Mouse (Mus musculus) liver, embryonic 11.5 days (tissue): ENCODE data around the gene Dhrs13. TPM values are rescaled to one million over a fixed set of nuclear protein-coding genes. Genes with fewer than 3 reads are reported as not detected.

ENCODE experiments used
- ATAC-seq: fragments of 200-750 bp; cut with Nextera tagmentation; replicated peaks from 2 replicates; pipeline ENCODE4 v1.8.0; 2017; ENCODE audit warnings: moderate number of reproducible peaks, mild to moderate bottlenecking, moderate TSS enrichment, moderate library complexity; ENCODE audit not compliant: low FRiP score
- DNase-seq: peaks from one replicate; pipeline ENCODE4 v3.0.0-alpha.2; 2017; ENCODE audit warnings: low spot score
- H3K27ac ChIP-seq: fragments of 300-500 bp; sonication (generic); 2 replicates; pipeline ENCODE4 v1.5.1; 2014; ENCODE audit warnings: mild to moderate bottlenecking, low read depth, low read length, control low read depth
- H3K27me3 ChIP-seq: fragments of 300-500 bp; sonication (generic); replicated peaks from 2 replicates; pipeline ENCODE4 v1.6.1; 2014; ENCODE audit warnings: low read length, mixed read lengths; ENCODE audit not compliant: control insufficient read depth, insufficient read depth
- H3K36me3 ChIP-seq: fragments of 300-500 bp; sonication (generic); 2 replicates; pipeline ENCODE4 v1.6.1; 2014; ENCODE audit warnings: mild to moderate bottlenecking, low read length, moderate library complexity, mixed read lengths; ENCODE audit not compliant: control insufficient read depth, insufficient read depth
- H3K4me1 ChIP-seq: fragments of 300-500 bp; sonication (generic); replicated peaks from 2 replicates; pipeline ENCODE4 v1.6.1; 2014; ENCODE audit warnings: low read length, mixed read lengths; ENCODE audit not compliant: control insufficient read depth, insufficient read depth
- H3K4me2 ChIP-seq: fragments of 300-500 bp; sonication (generic); 2 replicates; pipeline ENCODE4 v1.6.1; 2014; ENCODE audit warnings: mild to moderate bottlenecking, control low read depth, moderate library complexity
- H3K4me3 ChIP-seq: fragments of 300-500 bp; sonication (generic); 2 replicates; pipeline ENCODE4 v1.5.1; 2014; ENCODE audit warnings: low read depth, low read length, control low read depth
- H3K9ac ChIP-seq: fragments of 300-500 bp; sonication (generic); 2 replicates; pipeline ENCODE4 v1.6.1; 2014; ENCODE audit warnings: low read depth, low read length, control low read depth
- H3K9me3 ChIP-seq: fragments of 300-500 bp; sonication (generic); 2 replicates; pipeline ENCODE4 v1.6.1; 2016; ENCODE audit warnings: low read length, inconsistent platforms, mixed read lengths; ENCODE audit not compliant: control insufficient read depth
- WGBS: fragments of 180-500 bp; shearing (Covaris S2); extraction: QIAGEN DNeasy Blood & Tissue Kit; methylation state at CpG from one replicate; pipeline ENCODE4 v1.1.7; 2014; 5-methylcytosine and 5-hydroxymethylcytosine counted together
- polyA plus RNA-seq: library from polyadenylated mRNA; unstranded; fragments of >200 nt; fragmentation: Nextera tagmentation; extraction: Ambion mirVana; gene quantifications from 2 replicates; pipeline ENCODE4 v1.2.1, GENCODE M21; 2014

The Dhrs13 gene
- polyA plus RNA-seq, 1 experiment from 2014 or later: 23.8 TPM

DNA sequence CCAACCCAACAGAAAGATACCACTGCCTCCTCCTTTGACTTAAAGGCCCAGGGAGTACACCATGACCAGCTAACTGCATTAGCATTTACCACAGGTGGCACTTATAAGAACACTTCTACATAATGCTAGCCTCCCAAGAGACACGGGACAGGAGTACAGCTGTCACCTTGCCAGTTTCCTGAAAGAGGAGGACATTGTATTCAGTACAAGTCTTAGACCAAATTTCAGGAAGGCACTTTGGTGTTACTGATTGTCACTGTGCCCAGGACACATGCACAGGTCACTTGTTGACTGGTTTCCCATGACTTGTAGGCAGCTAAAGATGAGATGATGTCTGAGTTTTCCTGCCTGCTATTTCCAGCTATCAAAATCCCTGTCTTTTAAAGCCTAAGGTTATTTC lies 36.5 kb upstream of the Dhrs13 start:
- ATAC-seq (no peak), DNase-seq (no peak)
- H3K27me3 ChIP-seq: no peaks in the 10 kb centered on the region
- no peak overlapping the region for H3K9ac ChIP-seq
- 79% methylated on average over 1 of the region's 1 CpGs for WGBS
- H3K4me3 ChIP-seq: no peak overlapping the region
- peaks cover 14% of the 10 kb centered on the region for H3K36me3 ChIP-seq
- no peak overlapping the region for H3K4me2 ChIP-seq
- H3K4me1 ChIP-seq: no peaks in the 10 kb centered on the region
- no peaks in the 10 kb centered on the region for H3K9me3 ChIP-seq
- no peak overlapping the region for H3K27ac ChIP-seq

DNA sequence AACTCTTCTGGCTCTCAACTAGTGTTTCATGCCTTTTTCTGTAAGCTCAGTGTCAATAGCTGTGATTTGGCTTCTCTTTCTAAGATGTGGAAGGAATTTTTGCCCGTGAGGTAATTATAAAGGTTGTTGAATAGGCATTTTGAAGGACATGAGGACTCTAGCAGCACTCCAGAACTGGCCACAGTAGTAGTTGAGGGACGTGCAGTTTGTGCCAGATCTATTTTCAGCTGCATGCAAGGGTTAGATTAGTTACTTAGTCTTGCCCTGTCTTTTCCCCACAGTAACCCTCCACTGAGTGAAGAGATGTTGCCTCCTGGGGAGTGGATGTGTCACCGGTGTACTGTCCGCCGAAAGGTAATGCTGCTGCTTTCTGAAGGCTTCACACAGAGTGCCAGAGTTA lies 25.6 kb upstream of the Dhrs13 start:
- H3K4me1 ChIP-seq: peaks cover 3% of the 10 kb centered on the region; the same call in 1 of the 2 replicates
- no peak overlapping the region for H3K27ac ChIP-seq
- DNase-seq (no peak), ATAC-seq (no peak)
- H3K36me3 ChIP-seq: peaks cover 40% of the 10 kb centered on the region
- 92% methylated on average over 5 of the region's 5 CpGs for WGBS
- no peak overlapping the region for H3K4me2 ChIP-seq
- no peaks in the 10 kb centered on the region for H3K9me3 ChIP-seq
- H3K9ac ChIP-seq: no peak overlapping the region
- no peaks in the 10 kb centered on the region for H3K27me3 ChIP-seq
- no peak overlapping the region for H3K4me3 ChIP-seq

DNA sequence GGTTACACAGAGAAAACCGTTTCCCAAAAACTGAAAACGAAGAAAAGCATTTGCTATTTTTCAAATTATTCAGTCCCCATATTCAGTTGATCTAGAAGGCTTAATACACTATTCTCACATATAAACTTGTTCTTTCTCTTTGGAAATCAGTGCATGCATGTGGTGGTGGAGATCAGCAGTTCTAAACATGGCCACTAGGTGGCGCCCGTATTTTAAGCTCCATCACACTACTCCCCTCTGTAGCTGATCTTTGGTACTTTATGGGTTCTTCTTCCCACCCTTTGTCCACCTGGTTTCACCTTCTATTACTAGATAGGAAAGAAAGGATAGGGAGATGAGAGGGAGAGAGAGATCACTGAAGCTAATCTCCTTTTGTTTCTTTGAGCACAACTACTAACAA lies 12.4 kb upstream of the Dhrs13 start:
- Histone ChIP-seq H3K9me3 (no peaks in the 10 kb centered on the region), H3K4me2 (no peak overlapping the region), H3K36me3 (peaks cover 72% of the 10 kb centered on the region), H3K4me1 (no peaks in the 10 kb centered on the region; the same call in 1 of the 2 replicates), H3K4me3 (no peak overlapping the region), H3K27me3 (no peaks in the 10 kb centered on the region), H3K27ac (no peak overlapping the region), H3K9ac (no peak overlapping the region)
- ATAC-seq (peak; percentile 61; the same call in 1 of the 2 replicates), DNase-seq (peak; percentile 55)
- WGBS: 14% methylated on average over 4 of the region's 4 CpGs

DNA sequence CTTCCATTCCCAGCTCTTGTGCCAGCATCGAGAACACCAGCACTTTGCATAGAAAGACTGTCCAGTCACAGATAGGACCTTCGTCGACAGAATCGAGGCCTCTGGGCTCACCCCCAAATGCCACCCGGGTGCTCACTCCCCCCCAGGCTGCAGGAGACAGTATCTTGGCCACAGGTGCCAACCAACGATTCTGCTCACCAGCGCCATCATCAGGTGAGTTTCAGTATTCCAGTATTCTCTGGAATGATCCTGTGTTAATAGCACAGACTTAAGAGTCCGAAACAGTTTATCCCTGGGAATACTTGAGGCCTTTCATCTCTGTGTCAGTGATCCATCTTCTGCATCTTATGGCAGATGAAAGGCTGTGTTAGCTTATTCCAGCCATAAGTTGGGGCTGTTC lies 8.5 kb upstream of the Dhrs13 start:
- Histone ChIP-seq H3K4me3 (no peak overlapping the region), H3K9ac (no peak overlapping the region), H3K4me2 (no peak overlapping the region), H3K27me3 (no peaks in the 10 kb centered on the region), H3K4me1 (no peaks in the 10 kb centered on the region; the same call in 1 of the 2 replicates), H3K27ac (no peak overlapping the region), H3K36me3 (peaks cover 65% of the 10 kb centered on the region), H3K9me3 (no peaks in the 10 kb centered on the region)
- WGBS: 79% methylated on average over 8 of the region's 8 CpGs
- ATAC-seq (no peak), DNase-seq (no peak)

DNA sequence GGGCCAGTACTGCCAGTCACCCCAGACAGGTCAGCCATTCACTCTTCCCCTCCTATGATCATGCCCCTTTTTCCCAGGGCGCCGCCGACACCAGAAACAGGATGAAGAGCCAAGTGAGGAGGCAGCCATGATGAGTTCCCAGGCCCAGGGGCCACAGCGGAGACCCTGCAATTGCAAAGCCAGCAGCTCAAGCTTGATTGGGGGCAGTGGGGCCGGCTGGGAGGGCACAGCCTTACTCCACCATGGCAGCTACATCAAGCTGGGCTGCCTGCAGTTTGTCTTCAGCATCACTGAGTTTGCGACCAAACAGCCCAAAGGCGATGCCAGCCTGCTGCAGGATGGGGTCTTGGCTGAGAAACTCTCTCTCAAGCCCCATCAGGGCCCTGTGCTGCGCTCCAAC lies 2.8 kb upstream of the Dhrs13 start:
- H3K27me3 ChIP-seq: no peaks in the 10 kb centered on the region
- WGBS: 86% methylated on average over 8 of the region's 8 CpGs
- H3K4me1 ChIP-seq: peaks cover 35% of the 10 kb centered on the region
- H3K4me3 ChIP-seq: no peak overlapping the region
- H3K27ac ChIP-seq: no peak overlapping the region
- ATAC-seq: no peak
- H3K9me3 ChIP-seq: no peaks in the 10 kb centered on the region
- no peak overlapping the region for H3K4me2 ChIP-seq
- no peak for DNase-seq
- H3K36me3 ChIP-seq: peaks cover 41% of the 10 kb centered on the region
- no peak overlapping the region for H3K9ac ChIP-seq

DNA sequence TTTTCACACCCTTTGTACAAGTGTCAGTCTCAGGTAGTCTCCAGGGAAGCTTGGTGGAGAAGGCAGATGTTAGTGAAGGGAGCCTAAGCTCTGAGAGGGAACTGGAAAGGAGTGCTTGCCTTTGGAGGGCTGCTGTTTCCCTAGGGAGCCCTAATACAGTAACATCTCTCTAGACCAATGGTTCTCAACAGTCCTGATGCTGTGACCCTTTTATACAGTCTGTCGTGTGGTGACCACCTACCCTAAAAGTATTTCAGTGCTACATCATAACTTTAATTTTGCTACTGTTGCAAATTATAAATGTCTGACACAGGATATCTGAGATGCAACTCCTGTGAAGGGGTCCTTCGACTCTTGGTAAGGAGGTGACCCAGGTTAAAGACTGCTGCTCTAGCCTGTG lies 1.5 kb upstream of the Dhrs13 start:
- Histone ChIP-seq H3K4me2 (no peak overlapping the region; the same call in 1 of the 2 replicates), H3K36me3 (peaks cover 35% of the 10 kb centered on the region), H3K4me1 (peaks cover 35% of the 10 kb centered on the region), H3K27ac (no peak overlapping the region), H3K27me3 (no peaks in the 10 kb centered on the region), H3K4me3 (no peak overlapping the region), H3K9me3 (no peaks in the 10 kb centered on the region), H3K9ac (no peak overlapping the region)
- DNase-seq (no peak), ATAC-seq (no peak)
- WGBS: 77% methylated on average over 2 of the region's 2 CpGs

DNA sequence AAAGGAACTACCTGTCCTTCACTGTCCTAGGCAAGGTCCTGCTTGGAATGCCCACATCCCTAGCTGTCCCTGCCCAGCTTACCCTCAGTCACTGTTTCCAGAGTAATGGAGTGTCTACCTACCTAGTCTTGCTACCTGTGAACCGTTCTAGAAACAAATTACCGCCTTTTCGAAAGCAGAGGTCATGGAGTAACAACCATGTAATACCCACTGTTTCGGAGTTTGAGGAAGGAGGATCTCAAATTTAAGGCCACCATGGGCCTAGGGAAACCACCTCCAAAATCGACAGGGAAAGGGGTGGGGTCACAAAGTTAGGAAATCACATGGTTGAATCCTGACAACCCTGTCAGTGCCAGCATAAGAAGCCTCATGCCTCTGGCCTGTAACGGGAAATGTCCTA lies 691 bp upstream of the Dhrs13 start:
- H3K9me3 ChIP-seq: no peaks in the 10 kb centered on the region
- H3K4me2 ChIP-seq: peak overlapping the region; percentile 98
- H3K4me3 ChIP-seq: peak overlapping the region; percentile 79
- peak overlapping the region; percentile 89 for H3K27ac ChIP-seq
- H3K9ac ChIP-seq: peak overlapping the region; percentile 84
- ATAC-seq (peak; percentile 1; the same call in 1 of the 2 replicates), DNase-seq (peak; percentile 42)
- H3K4me1 ChIP-seq: peaks cover 35% of the 10 kb centered on the region
- no peaks in the 10 kb centered on the region for H3K27me3 ChIP-seq
- 35% methylated on average over 6 of the region's 6 CpGs for WGBS
- H3K36me3 ChIP-seq: peaks cover 27% of the 10 kb centered on the region

DNA sequence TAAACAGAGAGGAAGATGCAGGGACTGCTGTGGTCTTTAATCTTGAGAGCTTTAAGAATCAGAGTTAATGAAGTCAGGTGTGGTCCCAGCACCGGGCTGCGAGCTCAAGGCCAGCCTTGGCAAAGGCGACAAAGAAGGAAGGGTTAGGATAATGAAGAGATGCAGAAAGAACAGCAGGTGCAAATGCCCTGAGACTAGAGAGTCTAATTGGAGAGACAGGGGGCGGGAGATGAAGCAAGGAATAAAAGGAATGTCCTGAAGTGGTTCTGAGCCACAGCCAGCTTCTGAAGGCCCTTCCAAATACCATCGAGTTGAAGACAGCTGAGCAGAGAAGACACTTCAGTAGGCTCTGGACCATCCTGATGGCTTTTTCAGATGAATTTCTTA lies 722 bp downstream of the Dhrs13 start:
- Histone ChIP-seq H3K9ac (peak overlapping the region; percentile 84), H3K4me3 (peak overlapping the region; percentile 79), H3K9me3 (no peaks in the 10 kb centered on the region), H3K4me1 (peaks cover 41% of the 10 kb centered on the region), H3K27ac (peak overlapping the region; percentile 89), H3K4me2 (peak overlapping the region; percentile 98), H3K27me3 (no peaks in the 10 kb centered on the region), H3K36me3 (peaks cover 18% of the 10 kb centered on the region)
- 15% methylated on average over 5 of the region's 5 CpGs for WGBS
- DNase-seq (no peak), ATAC-seq (no peak)

DNA sequence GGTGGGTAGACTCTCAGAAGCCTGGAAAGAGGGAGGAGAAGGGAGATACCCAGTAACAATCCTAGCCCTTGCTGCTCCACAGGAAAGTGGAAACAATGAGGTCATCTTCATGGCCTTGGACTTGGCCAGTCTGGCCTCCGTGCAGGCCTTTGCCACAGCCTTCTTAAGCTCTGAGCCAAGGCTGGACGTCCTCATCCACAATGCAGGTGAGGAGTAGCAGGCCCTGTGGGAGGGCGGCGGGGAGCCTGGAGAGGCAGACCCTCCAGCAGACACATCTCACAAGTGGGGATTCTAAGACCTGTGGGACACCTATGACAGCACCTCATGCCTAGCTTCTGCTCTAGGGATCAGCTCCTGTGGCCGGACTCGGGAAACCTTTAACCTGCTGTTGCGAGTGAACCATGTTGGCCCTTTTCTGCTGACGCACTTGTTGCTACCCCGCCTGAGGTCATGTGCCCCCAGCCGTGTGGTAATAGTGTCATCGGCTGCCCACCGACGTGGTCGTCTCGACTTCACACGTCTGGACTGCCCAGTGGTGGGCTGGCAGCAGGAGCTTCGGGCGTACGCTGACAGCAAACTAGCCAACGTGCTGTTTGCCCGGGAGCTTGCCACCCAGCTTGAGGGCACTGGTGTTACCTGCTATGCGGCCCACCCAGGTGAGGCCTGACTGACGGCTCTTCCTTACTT lies 2.0 kb downstream of the Dhrs13 start:
- Histone ChIP-seq H3K27ac (no peak overlapping the region), H3K36me3 (peaks cover 10% of the 10 kb centered on the region), H3K4me3 (peak overlapping the region; percentile 11; the same call in 1 of the 2 replicates), H3K4me2 (peak overlapping the region; percentile 98), H3K9me3 (no peaks in the 10 kb centered on the region), H3K27me3 (no peaks in the 10 kb centered on the region), H3K4me1 (peaks cover 47% of the 10 kb centered on the region), H3K9ac (no peak overlapping the region)
- DNase-seq (no peak), ATAC-seq (no peak)
- 92% methylated on average over 23 of the region's 23 CpGs for WGBS
